In genomic region chr1:90656492-90657245, GRCm38 (mm10) we compare ENCODE assay signal across 8 mouse cellular contexts. TPM values are rescaled to one million over a fixed set of nuclear protein-coding genes. Genes with fewer than 3 reads are reported as not detected.
DNase-seq lines count a peak whose midpoint lies in the region; ATAC-seq lines count a peak whose summit lies in the region.

No protein-coding gene starts in this region.

- no peaks in the 10 kb centered on the region for H3K36me3 ChIP-seq in kidney, embryonic 16.5 days (ENCODE audit: insufficient read depth, low read length)
- no peaks in the 10 kb centered on the region for H3K36me3 ChIP-seq in stomach, embryonic 15.5 days
- no peaks in the 10 kb centered on the region for H3K36me3 ChIP-seq in midbrain, embryonic 16.5 days (ENCODE audit: control insufficient read depth, insufficient read depth, low read length)
- no peaks in the 10 kb centered on the region for H3K36me3 ChIP-seq in midbrain, embryonic 11.5 days (ENCODE audit: control insufficient read depth, insufficient read depth, low read length)

- no peak overlapping the region for H3K4me2 ChIP-seq in kidney, embryonic 16.5 days (replicated peaks; ENCODE audit: low read depth, low read length)
- no peak overlapping the region for H3K4me2 ChIP-seq in stomach, embryonic 15.5 days
- no peak overlapping the region for H3K4me2 ChIP-seq in midbrain, embryonic 16.5 days (ENCODE audit: low read length)
- H3K4me2 ChIP-seq in midbrain, embryonic 11.5 days = no peak overlapping the region

- peak overlapping the region; percentile 37; the same call in 1 of the 2 replicates for H3K27ac ChIP-seq in kidney, embryonic 16.5 days (ENCODE audit: low read length)
- H3K27ac ChIP-seq in stomach, embryonic 15.5 days = peak overlapping the region; percentile 62
- no peak overlapping the region for H3K27ac ChIP-seq in midbrain, embryonic 16.5 days (ENCODE audit: low read length)
- H3K27ac ChIP-seq in midbrain, embryonic 11.5 days (ENCODE audit: low read depth, low read length) = no peak overlapping the region

- 67% methylated on average over 16 of the region's 16 CpGs for WGBS in kidney, embryonic 16.5 days
- WGBS in stomach, embryonic 15.5 days = 56% methylated on average over 16 of the region's 16 CpGs
- 90% methylated on average over 16 of the region's 16 CpGs for WGBS in midbrain, embryonic 16.5 days
- WGBS in midbrain, embryonic 11.5 days = 89% methylated on average over 16 of the region's 16 CpGs

- H3K4me3 ChIP-seq in kidney, embryonic 16.5 days (ENCODE audit: low read length) = no peak overlapping the region
- no peak overlapping the region for H3K4me3 ChIP-seq in stomach, embryonic 15.5 days (replicated peaks)
- H3K4me3 ChIP-seq in midbrain, embryonic 16.5 days (ENCODE audit: low read depth, low read length) = no peak overlapping the region
- H3K4me3 ChIP-seq in midbrain, embryonic 11.5 days (ENCODE audit: low read depth, low read length) = no peak overlapping the region

- ATAC-seq in kidney, embryonic 16.5 days (ENCODE audit: low FRiP score, low TSS enrichment) = no peak
- ATAC-seq in stomach, embryonic 15.5 days (ENCODE audit: insufficient read depth, low FRiP score, low read depth) = no peak
- ATAC-seq in midbrain, embryonic 16.5 days = no peak
- ATAC-seq in inflammation-experienced regulatory T-cells, adult 6 months = no peak
- ATAC-seq in midbrain, embryonic 11.5 days (ENCODE audit: low FRiP score) = no peak

- intact Hi-C loops in gastrocnemius, postnatal 14 days (cut with DNase I; ENCODE audit: low total_unique reads) = loop anchor here (10.0 kb wide), 1 partner anchor 98 kb away; no protein-coding TSS in a partner anchor
- intact Hi-C loops in heart, postnatal 36 days (cut with DNase I) = loop anchor here (10.0 kb wide), 1 partner anchor 98 kb away; no protein-coding TSS in a partner anchor

- no peaks in the 10 kb centered on the region for H3K9me3 ChIP-seq in kidney, embryonic 16.5 days (ENCODE audit: low read length)
- H3K9me3 ChIP-seq in stomach, embryonic 15.5 days = no peaks in the 10 kb centered on the region
- H3K9me3 ChIP-seq in midbrain, embryonic 16.5 days (replicated peaks; ENCODE audit: control insufficient read depth, low read length, poor library complexity, severe bottlenecking) = no peaks in the 10 kb centered on the region
- no peaks in the 10 kb centered on the region for H3K9me3 ChIP-seq in midbrain, embryonic 11.5 days (ENCODE audit: control insufficient read depth, low read length)

- H3K27me3 ChIP-seq in kidney, embryonic 16.5 days (ENCODE audit: insufficient read depth, low read length) = no peaks in the 10 kb centered on the region
- no peaks in the 10 kb centered on the region for H3K27me3 ChIP-seq in stomach, embryonic 15.5 days (replicated peaks)
- H3K27me3 ChIP-seq in midbrain, embryonic 16.5 days (ENCODE audit: control insufficient read depth, insufficient read depth, low read depth, low read length) = no peaks in the 10 kb centered on the region
- H3K27me3 ChIP-seq in midbrain, embryonic 11.5 days (ENCODE audit: control insufficient read depth, insufficient read depth, low read length) = no peaks in the 10 kb centered on the region

- DNase-seq in kidney, adult 9 months = no peak
- DNase-seq in gastrocnemius, postnatal 14 days = peak; percentile 81
- DNase-seq in heart, postnatal 36 days = peak; percentile 53 to 57
- DNase-seq in midbrain, embryonic 11.5 days (ENCODE audit: low spot score, missing footprints) = no peak

- H3K9ac ChIP-seq in kidney, embryonic 16.5 days (replicated peaks; ENCODE audit: low read length) = no peak overlapping the region
- H3K9ac ChIP-seq in stomach, embryonic 15.5 days = no peak overlapping the region
- no peak overlapping the region for H3K9ac ChIP-seq in midbrain, embryonic 16.5 days (ENCODE audit: low read depth, low read length)
- no peak overlapping the region for H3K9ac ChIP-seq in midbrain, embryonic 11.5 days (ENCODE audit: low read length)

- peaks cover 1% of the 10 kb centered on the region for H3K4me1 ChIP-seq in kidney, embryonic 16.5 days (ENCODE audit: insufficient read depth, low read length)
- peaks cover 24% of the 10 kb centered on the region for H3K4me1 ChIP-seq in stomach, embryonic 15.5 days
- H3K4me1 ChIP-seq in midbrain, embryonic 16.5 days (ENCODE audit: control insufficient read depth, insufficient read depth, low read length) = no peaks in the 10 kb centered on the region
- no peaks in the 10 kb centered on the region for H3K4me1 ChIP-seq in midbrain, embryonic 11.5 days (ENCODE audit: control insufficient read depth, insufficient read depth, low read length)

RNA-seq across cellular contexts. Expression of gene Cops8, which starts 53.9 kb away (rescaled TPM):
- 149 and 152 TPM in 2 replicates for polyA plus RNA-seq in kidney, embryonic 16.5 days (2015; fragmentation: Nextera tagmentation; extraction: Ambion mirVana)
- 10 to 100 TPM; 71.5 to 78.3 TPM for total RNA-seq in gastrocnemius, postnatal 14 days (2021)
- 10 to 100 TPM; 82.3 to 89.8 TPM for total RNA-seq in heart, postnatal 36 days (2021)
- 124 and 130 TPM in 2 replicates for polyA plus RNA-seq in stomach, embryonic 15.5 days (2015; fragmentation: Nextera tagmentation; extraction: Ambion mirVana)
- 164 and 187 TPM in 2 replicates for polyA plus RNA-seq in midbrain, embryonic 16.5 days (2015; fragmentation: Nextera tagmentation; extraction: Ambion mirVana)
- polyA plus RNA-seq in inflammation-experienced regulatory T-cells, adult 6 months (2017; shearing (Covaris generic)) = 100 to 1,000 TPM; 103 to 141 (median 123) TPM
- 192 and 203 TPM in 2 replicates for polyA plus RNA-seq in midbrain, embryonic 11.5 days (2014; fragmentation: Nextera tagmentation; extraction: Ambion mirVana)

Comparison
In these comparisons a context has a peak if more than half of its experiments do, and no peak if none do; other contexts are left out.
1. H3K27ac ChIP-seq: peak in kidney, embryonic 16.5 days (single experiment) and stomach, embryonic 15.5 days (single experiment); none in midbrain, embryonic 16.5 days (single experiment) and midbrain, embryonic 11.5 days (single experiment).
2. DNase-seq: peak in gastrocnemius, postnatal 14 days (single experiment) and heart, postnatal 36 days (2 of 2); none in kidney, adult 9 months (single experiment) and midbrain, embryonic 11.5 days (single experiment).